Mouse (Mus musculus) lung, postnatal 4 days (tissue): ENCODE results near the gene Fam186b.

Experiments used
- DNase-seq, 2 experiments: peaks; one replicate each; pipeline ENCODE4 v3.0.0; 2021

The Fam186b gene

GRCm38 (mm10) chr15:99222794-99223584 lies 72.7 kb downstream of the Fam186b start:
- no peak for DNase-seq

GRCm38 (mm10) chr15:99221315-99221952 lies 74.3 kb downstream of the Fam186b start:
- DNase-seq: no peak
